Mouse (Mus musculus) heart, postnatal 14 days (tissue): ENCODE data around the gene Ppp2r1b. TPM values are rescaled to one million over a fixed set of nuclear protein-coding genes. Genes with fewer than 3 reads are reported as not detected.

Experiments
- DNase-seq, 2 experiments: peaks; one replicate each; pipeline ENCODE4 v3.0.0; 2021 to 2022
- intact Hi-C: fragments of 180-260 bp; cut with DNase I; formaldehyde crosslinking; loops from one replicate; pipeline ENCODE4 v1.15.1; 2025
- total RNA-seq, 2 experiments: library from RNA; stranded (reverse); gene quantifications; 2 replicates each; pipeline ENCODE4 v1.2.3; 2021

Gene Ppp2r1b
- total RNA-seq, 2 experiments from 2014 or later = 9.3 to 12.2 TPM

DNA sequence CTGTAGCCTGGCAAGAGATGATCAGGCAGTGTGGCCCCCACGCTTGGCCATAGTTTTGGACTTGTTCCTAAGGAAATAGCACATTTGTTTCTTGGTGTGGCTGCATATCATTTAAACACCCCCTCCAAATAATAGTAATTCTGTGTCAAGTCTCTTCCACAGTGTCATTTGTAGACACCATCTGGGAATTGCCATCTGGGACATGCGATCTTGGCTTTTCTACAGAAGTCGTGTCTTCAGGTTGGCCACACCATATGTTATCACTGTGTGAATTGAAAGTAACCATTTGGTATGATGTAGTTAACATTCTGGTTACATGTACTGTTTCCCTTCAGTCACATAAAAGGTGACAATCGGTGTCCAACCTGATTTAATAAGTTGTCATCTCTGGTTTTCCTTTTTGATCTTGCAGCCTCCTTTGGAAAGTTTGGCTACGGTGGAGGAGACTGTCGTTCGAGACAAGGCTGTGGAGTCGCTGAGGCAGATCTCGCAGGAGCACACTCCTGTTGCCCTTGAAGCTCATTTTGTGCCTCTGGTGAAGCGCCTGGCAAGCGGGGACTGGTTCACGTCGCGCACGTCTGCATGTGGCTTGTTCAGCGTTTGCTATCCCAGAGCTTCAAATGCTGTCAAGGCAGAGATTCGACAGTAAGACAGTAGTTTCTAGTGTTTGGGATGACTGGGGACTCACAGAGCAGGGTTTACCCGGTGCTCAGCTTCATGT lies 16.2 kb downstream of the Ppp2r1b start:
- no peak for DNase-seq
- intact Hi-C loops = no loop called here

DNA sequence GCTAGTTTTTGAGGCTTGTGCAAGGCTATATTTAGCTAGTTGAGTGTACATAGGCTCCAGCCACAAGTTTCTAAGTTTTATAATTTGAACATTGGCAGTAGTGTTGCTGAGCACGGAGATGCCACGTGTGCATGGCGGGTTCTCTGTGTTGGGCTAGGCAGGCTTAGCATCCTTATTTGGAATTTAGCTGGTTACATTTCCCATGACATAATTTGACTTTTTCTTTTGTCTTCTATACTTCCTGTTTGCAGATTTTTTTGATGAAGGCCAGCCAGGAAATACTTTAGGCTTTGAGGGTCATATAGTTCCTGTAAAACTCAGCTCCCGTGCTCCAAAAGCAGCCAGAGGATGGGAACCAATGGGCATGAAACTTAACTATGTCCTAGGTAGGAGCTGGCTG lies 18.7 kb downstream of the Ppp2r1b start:
- intact Hi-C loops = no loop called here
- DNase-seq = no peak

DNA sequence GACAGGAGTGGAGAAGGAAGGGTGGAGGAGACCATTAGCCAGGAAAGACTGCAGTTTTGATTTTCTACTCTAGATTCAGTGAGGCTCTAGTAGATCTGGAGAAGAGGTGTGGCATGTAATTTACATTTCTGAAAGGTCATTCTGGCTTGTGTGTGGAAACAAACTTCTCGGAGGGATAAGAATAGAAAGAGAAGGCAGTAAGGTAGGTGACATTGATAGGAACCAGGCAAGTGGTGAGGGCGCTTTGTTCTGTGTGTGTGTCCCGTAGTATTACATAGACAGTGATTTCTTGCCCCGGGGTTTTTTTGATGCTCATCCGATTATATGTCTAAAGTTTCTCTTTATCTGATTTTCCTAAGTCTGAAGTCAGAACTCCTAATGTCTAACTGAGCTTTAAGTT lies 19.8 kb downstream of the Ppp2r1b start:
- no peak for DNase-seq
- intact Hi-C loops = loop anchor here (5.0 kb wide), 1 partner anchor 37 kb away; no protein-coding TSS in a partner anchor

DNA sequence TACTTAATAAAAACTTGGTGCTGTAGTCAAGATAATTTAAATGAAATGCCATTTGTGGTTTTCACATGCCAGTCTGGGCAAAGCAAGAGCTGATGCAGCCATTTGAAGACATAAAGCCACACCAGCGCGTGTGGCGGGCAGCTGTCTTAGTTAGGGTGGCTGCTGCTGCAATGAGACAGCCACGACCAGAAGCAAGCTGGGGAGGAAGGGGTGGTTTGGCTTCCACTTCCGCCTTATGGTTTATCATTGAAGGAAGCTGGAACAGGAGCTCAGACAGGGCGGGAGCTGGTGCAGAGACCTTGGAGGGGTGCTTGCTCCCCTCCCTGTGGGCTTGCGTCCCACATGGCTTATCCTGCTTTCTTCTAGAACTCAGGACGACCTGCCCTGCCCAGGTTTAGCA lies 20.7 kb downstream of the Ppp2r1b start:
- DNase-seq = no peak
- intact Hi-C loops = loop anchor here (5.0 kb wide), 1 partner anchor 36 kb away; no protein-coding TSS in a partner anchor

DNA sequence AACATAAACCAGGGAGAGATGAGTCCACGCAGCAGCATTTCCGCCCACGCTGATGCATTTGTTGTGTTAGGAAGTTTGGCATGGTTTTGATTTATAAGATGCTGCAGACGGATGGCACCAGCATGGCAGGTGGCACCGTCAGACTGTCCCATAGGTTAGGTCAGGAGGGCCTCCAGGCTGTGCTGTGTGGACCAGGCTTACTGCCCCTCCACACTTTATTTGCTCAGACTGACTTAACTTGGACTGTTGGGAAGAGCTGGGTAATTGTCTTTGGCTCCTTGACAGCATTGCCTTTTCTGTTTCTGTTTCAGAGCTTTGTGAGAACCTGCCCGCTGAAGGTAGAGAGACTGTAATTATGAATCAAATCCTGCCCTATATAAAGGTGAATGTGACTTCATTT lies 21.9 kb downstream of the Ppp2r1b start:
- no peak for DNase-seq
- intact Hi-C loops = loop anchor here (5.0 kb wide), 1 partner anchor 35 kb away; no protein-coding TSS in a partner anchor

DNA sequence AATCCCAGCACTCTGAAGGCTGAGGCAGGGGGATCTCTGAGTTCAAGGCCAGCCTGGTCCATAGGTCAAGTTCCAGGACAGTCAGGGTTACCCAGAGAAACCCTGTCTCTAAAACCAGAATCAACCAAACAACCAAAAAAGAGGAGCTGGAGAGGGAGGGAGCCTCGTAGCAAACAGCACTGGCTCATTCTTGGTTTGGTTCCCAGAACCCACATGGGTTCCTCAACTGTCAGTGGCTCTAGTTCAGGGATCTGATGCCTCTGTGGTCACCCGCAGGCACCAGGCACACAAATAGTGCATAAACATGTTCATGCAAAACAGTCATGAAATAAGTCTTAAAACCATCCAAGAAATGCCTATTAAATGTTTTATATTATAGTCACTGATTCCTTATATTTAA lies 23.1 kb downstream of the Ppp2r1b start:
- no peak for DNase-seq
- intact Hi-C loops = loop anchor here (5.0 kb wide), 1 partner anchor 34 kb away; no protein-coding TSS in a partner anchor

DNA sequence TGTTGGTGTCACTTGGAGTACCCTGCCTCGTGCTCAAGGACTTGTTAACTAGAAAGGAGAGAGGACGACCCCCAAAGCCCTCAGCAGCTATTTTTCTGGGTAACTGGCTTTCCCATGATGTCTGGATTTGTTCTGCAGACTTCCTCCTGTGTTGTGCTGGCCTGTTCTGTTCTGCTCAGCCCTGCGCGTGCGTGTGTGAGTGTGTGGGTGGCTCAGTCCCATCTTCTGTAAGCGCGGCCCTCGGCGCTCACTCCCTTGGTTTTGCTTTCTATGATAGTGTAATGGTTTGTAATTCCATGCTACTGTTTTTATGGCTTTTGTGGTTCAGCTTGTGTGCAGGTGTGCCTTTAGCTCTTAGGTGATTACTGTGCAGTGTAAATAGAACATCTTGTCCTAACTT lies 28.1 kb downstream of the Ppp2r1b start:
- DNase-seq = no peak
- intact Hi-C loops = no loop called here

DNA sequence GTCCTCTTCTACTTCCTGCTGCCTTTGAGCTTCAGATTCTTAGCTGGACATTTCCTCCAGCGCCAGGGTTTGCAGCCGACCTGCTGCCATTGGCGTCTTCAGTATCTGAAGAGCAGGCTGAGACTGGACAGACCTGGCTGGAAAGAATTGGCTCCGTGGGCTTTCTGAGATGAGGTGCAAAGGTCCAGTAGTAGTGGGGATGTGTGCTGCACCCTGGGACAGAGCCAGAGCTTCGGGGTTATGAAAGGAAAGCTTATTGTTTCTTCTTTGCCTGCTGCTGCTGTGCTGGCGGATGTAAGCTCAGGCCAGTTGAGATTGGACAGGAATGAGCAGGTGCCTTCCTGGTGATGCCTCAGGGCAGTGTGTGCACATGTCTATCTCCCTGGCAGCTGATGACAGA lies 28.9 kb downstream of the Ppp2r1b start:
- intact Hi-C loops = no loop called here
- DNase-seq = no peak

DNA sequence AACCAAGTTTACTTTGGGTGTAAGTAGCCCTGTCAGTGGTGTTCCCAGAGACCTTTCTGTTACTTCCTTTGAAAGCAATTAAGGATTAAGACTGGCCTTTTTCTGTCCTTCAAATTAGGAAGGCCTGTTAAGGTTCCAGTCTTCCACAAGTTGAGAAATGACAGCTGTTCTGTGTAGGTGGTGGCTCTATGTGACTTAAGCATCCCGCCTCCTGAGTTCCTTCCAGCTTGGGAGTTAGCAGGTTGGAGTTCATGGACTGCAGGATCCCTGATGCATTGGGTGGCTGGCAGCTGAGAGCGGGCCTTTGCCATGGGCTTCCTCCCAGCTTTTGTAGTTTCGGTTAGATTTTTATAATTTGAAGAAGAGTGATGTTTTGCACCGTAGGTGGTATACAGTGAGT lies 30.4 kb downstream of the Ppp2r1b start:
- DNase-seq = no peak
- intact Hi-C loops = no loop called here

DNA sequence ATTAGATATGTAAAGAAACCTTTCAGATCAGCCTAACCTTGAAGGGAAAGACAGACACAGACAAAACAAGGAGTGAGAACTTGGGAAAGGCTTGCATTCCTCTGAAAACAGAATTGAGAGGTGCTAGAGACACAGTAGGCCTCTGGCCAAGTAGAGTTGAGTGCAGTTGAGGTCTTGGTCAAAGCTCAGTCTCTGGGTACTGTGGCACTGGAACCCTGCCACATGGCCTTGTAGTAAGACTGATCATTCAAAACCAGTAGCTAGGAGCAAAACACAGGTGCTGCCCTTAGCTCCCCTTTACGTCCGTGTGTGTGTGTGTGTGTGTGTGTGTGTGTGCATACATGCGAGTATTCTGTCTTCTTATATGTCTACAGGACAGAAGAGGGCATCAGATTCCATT lies 31.2 kb downstream of the Ppp2r1b start:
- peak in 1 of 2 experiments; percentile 25 for DNase-seq
- intact Hi-C loops = no loop called here

DNA sequence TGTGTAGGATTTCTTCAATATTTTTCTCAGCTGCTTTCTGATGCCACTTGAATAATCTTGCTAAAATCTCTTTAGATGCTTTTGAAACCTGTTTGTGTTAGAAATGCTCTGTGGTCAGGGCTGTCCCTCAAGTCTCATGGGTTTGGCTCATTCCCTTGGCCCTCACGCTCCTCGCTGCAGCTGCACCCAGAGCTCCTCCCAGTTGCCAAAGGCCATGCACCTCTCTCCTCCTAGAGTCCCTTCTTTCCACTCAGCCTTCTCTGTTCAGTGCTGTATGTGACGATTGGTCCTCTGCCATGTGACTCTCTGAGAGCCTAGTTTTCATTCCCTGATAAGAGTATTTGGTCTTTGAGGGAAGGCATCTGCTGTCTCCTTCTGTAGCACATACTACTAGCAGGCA lies 32.3 kb downstream of the Ppp2r1b start:
- DNase-seq = no peak
- intact Hi-C loops = no loop called here

DNA sequence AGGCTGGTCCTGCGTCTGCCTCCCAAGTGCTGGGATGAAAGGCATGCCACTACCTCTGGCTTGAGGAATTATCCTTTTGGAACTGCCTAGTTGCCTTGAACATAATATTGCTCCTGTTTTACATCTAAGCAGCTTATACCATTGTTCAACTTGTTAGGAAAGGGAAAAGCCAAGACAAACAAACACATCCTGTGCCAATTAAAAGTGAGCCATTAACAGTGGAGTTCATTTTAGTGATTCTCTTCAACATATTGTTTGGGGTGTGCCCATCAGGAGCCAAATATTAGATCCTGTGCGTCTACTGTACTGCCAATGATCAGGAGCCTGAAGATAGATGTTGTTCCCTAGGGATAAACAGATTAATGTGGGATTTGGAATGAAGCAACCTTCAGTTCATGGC lies 37.1 kb downstream of the Ppp2r1b start:
- intact Hi-C loops = no loop called here
- no peak for DNase-seq

DNA sequence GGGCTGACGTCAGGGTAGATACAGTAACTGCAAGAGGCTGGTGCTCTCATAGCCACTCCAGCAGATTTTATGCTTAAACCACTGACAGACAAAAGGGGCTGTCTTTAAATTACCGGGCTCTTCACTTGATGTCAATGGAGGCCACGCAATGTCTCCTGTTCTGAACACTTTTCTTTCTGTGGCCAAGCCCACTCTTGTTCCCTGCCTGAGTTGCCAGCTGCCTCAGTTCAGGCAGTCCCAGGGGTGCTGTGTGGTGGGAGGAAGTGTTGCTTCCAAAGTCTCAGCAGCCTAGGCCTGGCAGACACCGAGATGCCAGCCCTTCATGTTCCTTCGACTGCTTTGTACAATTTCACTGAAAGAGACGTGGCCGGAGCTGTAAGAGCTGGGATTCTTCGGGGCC lies 39.0 kb downstream of the Ppp2r1b start:
- no peak for DNase-seq
- intact Hi-C loops = no loop called here

DNA sequence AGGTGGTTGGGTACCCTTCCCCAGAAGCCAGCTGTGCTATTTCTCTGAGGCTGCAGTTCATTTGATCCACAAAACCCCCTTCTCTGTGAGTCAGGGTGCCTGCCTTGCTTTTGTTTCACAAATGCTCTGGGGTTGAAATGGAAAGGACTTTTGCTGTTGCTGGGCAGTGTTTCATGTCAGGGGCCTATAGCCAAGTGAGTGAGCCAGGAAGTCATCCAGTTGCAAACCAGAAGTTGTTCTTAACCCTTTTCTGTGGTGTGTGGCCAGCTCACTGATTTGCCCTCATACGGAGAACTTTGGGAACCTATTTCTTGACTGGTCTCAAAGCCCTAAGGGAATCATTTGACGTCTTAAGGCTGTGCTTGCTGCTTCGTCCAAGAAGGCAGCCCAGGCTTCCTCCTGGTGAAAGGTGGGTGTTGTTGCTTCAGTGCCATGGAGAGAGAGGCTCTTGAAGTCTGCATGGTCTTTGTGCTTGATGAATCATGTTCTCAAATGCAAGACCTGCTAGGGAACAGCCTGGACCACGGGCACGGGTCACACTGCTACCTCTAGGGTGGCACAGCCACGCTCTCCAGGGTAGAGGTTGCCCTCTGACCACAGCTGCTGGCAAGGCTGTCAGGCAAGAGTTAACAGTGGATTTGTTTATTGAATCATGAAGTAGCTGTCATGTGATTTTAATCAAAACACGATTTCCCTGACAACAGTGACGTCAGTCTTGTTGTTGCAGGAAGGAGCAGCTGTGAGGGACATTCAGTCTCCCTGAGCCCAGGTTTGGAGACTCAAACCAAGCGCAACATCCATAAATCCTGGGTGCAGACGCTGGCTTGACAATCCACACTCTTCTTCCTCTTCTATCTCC lies 39.9 kb downstream of the Ppp2r1b start:
- peak; percentile 58 to 69 for DNase-seq
- intact Hi-C loops = no loop called here

DNA sequence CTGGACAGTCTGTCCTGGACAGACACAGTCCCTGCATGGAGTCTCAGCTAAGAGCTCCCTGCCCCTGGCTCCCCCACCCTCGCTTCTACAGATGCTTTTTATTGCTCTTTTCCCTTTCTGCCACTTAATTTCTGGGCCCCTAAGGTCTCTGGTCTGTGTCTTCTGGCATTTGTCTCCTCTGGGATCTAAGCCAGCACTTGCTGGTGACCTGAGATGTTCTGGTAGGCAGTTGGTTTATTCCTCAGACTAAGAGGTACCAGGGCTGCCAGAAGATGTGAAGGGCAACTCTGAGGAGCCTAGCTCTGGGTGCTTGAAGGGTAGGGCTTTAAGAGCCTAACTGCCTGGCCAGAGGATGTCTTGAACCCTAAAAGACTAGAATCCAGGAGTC lies 40.5 kb downstream of the Ppp2r1b start:
- intact Hi-C loops = no loop called here
- DNase-seq = no peak

DNA sequence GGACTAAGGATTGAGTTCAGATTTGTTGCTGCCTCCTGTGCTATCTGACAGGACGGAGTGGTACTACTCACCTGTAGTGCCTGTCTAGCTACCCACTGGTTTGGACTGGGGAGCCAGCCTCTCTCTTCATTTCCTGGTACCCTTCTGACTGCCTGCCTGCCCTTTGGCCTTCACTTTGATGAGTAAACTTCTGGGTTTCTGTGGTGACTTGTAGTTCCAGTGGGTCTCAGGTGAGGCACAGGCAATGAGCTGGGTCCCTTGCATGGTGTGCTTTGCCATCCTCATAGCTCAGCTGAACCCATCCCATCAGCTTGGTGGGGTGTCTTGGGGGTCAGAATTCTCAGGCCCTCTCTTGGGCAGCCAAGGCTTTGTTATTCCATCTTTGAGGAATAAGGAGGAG lies 41.8 kb downstream of the Ppp2r1b start:
- intact Hi-C loops = no loop called here
- no peak for DNase-seq

DNA sequence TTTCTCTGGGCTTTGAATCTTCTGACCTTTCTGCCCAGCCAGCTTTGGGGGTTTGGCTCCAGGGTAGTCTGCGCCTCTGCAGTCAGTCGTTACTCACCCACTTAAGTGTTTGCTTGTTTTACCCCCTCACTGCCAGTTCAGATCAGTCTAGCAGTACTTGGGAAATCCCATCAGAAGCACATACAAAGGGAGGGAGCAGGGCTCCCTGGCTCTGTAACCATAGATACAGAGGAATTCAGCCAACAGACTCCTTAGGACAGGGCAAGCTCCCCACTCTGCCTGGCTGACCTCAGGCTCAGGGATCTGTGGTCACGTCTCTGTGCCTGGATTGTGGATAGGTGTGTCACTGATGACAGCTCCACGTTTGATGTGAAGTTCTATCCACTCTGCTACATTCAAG lies 42.2 kb downstream of the Ppp2r1b start:
- intact Hi-C loops = no loop called here
- DNase-seq = no peak

DNA sequence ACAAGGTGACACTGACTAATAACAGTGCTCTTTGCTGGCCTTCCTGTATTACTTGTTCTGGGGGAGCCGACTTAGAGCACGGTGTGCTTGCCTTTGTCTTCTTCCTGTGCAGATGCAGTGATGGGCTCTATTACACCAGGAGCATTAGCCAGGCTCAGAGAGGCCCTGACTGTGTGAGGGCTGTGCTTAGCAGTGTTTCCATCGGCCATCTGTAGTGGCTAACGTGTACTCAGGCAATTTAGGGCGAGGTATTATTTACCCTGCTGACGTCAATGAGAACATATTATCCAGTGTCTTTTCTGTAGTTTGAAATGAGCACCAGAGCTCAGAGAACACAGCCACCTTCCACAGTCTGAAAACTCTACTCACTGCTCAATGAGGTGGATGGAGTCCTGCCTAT lies 44.1 kb downstream of the Ppp2r1b start:
- intact Hi-C loops = no loop called here
- DNase-seq = no peak

DNA sequence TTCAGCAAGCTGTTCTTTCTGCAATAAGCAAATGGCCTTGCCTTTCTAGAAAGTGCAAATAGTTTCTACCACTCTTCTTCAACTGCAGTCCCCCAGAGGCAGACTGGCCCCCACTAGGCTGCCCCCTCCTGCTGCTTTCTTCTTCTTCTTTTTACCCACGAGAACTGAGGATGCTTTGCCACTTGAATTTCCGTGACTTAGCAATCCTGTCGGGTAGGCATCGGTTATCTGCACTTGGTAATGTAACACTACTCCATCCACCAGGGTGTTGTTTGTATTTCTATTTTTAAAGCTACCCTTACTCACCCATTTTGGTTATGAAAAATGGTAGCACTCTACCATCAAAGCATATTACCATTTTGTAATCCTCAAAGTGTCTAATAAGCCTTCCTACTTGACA lies 44.9 kb downstream of the Ppp2r1b start:
- no peak for DNase-seq
- intact Hi-C loops = no loop called here

DNA sequence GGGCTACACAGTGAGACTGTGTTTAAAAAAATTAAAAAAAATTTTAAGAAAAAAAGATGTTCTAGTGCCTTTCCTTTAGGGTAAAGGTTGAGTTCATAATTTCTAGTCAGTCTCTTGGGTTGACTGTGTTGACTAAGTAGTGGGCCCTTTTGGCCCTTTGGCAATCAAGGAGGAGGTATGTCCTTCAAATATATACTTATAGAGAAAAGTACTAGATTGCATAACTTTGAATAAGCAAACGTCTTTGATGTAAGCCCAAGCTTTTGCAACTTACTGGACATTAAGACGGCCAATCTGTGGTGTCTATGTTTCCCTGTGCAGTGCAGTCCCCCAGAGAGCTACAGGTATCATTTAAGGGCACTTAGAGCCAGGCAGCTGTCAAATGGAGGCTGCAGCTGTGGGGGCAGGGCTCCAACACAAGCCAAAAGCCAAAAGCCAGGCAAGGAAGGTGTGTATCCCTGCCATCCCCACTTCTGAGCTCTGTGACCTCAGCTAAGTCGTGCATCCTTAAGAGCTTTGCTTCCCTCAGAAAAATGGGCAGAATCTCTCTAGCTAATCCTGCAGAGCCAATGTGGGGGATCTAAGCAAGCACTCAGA lies 45.5 kb downstream of the Ppp2r1b start:
- no peak for DNase-seq
- intact Hi-C loops = no loop called here

DNA sequence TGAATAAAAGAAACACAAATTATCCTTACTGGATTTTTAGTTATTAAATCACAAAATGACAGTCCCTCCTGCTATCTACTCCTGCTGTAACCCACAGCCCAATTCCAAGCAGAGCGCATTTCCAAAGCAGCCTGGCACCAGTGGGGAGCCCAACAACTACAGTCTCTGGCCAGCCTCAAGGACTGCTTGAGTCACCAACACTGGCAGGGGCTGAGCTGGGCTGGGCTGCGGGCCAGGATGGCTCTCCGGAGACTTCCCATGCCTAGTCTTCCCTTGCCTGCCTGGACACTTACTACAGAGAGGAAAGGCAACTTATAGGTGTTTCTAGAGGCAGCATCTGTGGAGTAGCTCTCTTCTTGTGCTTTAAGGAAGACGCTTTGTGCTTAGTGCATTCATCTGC lies 48.6 kb downstream of the Ppp2r1b start:
- peak; percentile 76 to 84 for DNase-seq
- intact Hi-C loops = no loop called here
